Mouse (Mus musculus): ENCODE measurements at regions not wholly inside any gene's neighbourhood (a gene's known extent, or its start where the extent isn't known, plus 50 kb on each side); places are given as distances from the start of the nearest gene placed in this dataset.

DNA sequence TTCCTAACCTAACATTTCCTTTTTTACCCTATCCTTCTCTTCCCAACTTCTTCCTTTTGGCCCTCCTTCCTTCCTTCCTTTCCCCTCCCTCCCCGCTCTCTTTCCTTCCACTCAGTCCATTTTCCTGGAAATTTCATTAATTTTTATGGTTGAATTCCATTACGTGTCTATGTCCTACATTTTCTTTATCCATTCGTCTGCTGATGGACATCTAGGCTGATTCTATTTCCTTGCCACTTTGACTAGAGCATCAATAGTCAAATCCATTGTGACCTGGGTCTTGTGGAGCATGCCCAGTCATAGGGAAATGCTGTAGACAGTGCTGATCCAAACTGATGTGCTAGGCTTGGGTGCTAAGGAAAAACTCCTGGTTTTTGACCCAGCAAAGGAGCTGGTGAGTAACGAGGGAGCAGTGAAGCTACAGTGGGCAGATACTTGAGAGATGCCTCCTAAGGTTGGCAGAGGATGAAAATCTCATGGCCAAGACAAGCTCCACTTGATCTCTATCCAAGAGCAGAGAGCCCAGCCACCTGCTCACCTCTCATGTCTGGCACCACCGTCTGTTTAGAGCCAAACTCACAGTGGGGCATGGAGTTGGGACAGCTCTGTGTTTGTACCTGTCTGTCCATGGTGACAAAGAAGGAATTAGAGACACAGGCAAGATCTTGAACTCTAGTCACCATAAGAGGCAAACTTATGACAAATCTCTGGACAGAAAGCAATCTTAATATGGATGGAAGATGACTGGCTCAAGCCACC, 57.7 kb upstream of the Kctd3 start:
- H3K27me3 ChIP-seq (ENCODE audit: insufficient read depth, low read length): no peaks in the 10 kb centered on the region
- H3K36me3 ChIP-seq (ENCODE audit: insufficient read depth, low read length): no peaks in the 10 kb centered on the region
- no peak overlapping the region for H3K4me3 ChIP-seq (ENCODE audit: low read length)
- ATAC-seq (peak; percentile 68), DNase-seq (ENCODE audit: low spot score) (peak; percentile 65)
- WGBS: 65% methylated on average over 5 of the region's 5 CpGs
- no peak for TF ChIP-seq CTCF (IDR thresholded peaks at IDR 0.05; ENCODE audit: low read depth)
- peak overlapping the region; percentile 61 for H3K27ac ChIP-seq
- no peaks in the 10 kb centered on the region for H3K4me1 ChIP-seq (ENCODE audit: insufficient read depth, low read length)
- no peak overlapping the region for H3K4me2 ChIP-seq (ENCODE audit: low read depth, low read length)
- no peak overlapping the region for H3K9ac ChIP-seq (replicated peaks; ENCODE audit: low read length)
- no peaks in the 10 kb centered on the region for H3K9me3 ChIP-seq (ENCODE audit: low read length)

GRCm38 (mm10) chr1:189064629-189065028, 57.0 kb upstream of the Kctd3 start:
- 65% methylated on average over 4 of the region's 4 CpGs for WGBS
- Histone ChIP-seq H3K36me3 (ENCODE audit: insufficient read depth, low read length) (no peaks in the 10 kb centered on the region), H3K27ac (peak overlapping the region; percentile 61), H3K9ac (replicated peaks; ENCODE audit: low read length) (no peak overlapping the region), H3K27me3 (ENCODE audit: insufficient read depth, low read length) (no peaks in the 10 kb centered on the region), H3K9me3 (ENCODE audit: low read length) (no peaks in the 10 kb centered on the region), H3K4me2 (ENCODE audit: low read depth, low read length) (no peak overlapping the region), H3K4me3 (ENCODE audit: low read length) (no peak overlapping the region), H3K4me1 (ENCODE audit: insufficient read depth, low read length) (no peaks in the 10 kb centered on the region)
- DNase-seq (ENCODE audit: low spot score): peak; percentile 45
- TF ChIP-seq CTCF (IDR thresholded peaks at IDR 0.05; ENCODE audit: low read depth): no peak
- ATAC-seq: no peak

GRCm38 (mm10) chr1:189063699-189064098, 56.1 kb upstream of the Kctd3 start:
- WGBS: 53% methylated on average over 2 of the region's 2 CpGs
- peak overlapping the region; percentile 61 for H3K27ac ChIP-seq
- ATAC-seq (peak; percentile 87), DNase-seq (ENCODE audit: low spot score) (peak; percentile 78)
- no peak overlapping the region for H3K4me2 ChIP-seq (ENCODE audit: low read depth, low read length)
- H3K9ac ChIP-seq (replicated peaks; ENCODE audit: low read length): no peak overlapping the region
- no peaks in the 10 kb centered on the region for H3K9me3 ChIP-seq (ENCODE audit: low read length)
- H3K4me3 ChIP-seq (ENCODE audit: low read length): no peak overlapping the region
- H3K27me3 ChIP-seq (ENCODE audit: insufficient read depth, low read length): no peaks in the 10 kb centered on the region
- H3K36me3 ChIP-seq (ENCODE audit: insufficient read depth, low read length): no peaks in the 10 kb centered on the region
- H3K4me1 ChIP-seq (ENCODE audit: insufficient read depth, low read length): no peaks in the 10 kb centered on the region
- TF ChIP-seq CTCF (IDR thresholded peaks at IDR 0.05; ENCODE audit: low read depth): no peak

DNA sequence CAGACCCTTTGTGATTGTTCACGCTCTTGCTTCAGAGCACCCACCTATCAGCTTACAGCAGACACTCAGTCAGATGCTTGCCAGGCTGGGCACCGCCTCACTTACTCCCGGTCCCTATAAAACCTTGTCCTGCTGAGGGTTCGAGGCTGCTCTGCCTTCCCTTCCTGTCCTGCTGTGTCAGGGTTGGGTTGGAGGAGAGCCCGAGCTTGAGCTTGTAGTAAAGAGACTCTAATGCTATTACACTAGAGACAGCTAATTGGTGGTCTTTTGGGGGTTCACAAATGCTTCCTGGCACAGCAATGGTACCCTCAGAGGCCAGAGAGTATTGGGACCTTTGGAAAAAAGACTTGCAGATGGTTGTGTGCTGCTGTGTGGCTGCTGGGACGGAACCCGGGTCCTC, 55.6 kb upstream of the Kctd3 start:
- H3K9me3 ChIP-seq (ENCODE audit: low read length): no peaks in the 10 kb centered on the region
- H3K4me1 ChIP-seq (ENCODE audit: insufficient read depth, low read length): no peaks in the 10 kb centered on the region
- no peak overlapping the region for H3K9ac ChIP-seq (replicated peaks; ENCODE audit: low read length)
- H3K4me2 ChIP-seq (ENCODE audit: low read depth, low read length): no peak overlapping the region
- WGBS: 59% methylated on average over 7 of the region's 7 CpGs
- DNase-seq (ENCODE audit: low spot score) (peak; percentile 20), ATAC-seq (peak; percentile 19; the same call in 1 of the 2 replicates)
- TF ChIP-seq CTCF (IDR thresholded peaks at IDR 0.05; ENCODE audit: low read depth): no peak
- no peaks in the 10 kb centered on the region for H3K36me3 ChIP-seq (ENCODE audit: insufficient read depth, low read length)
- no peak overlapping the region for H3K4me3 ChIP-seq (ENCODE audit: low read length)
- H3K27ac ChIP-seq: peak overlapping the region; percentile 61
- no peaks in the 10 kb centered on the region for H3K27me3 ChIP-seq (ENCODE audit: insufficient read depth, low read length)
